Mouse (Mus musculus): ENCODE measurements around the gene Rere. TPM values are rescaled to one million over a fixed set of nuclear protein-coding genes. Genes with fewer than 3 reads are reported as not detected.

Gene Rere
- polyA plus RNA-seq, 2 experiments = 28.5 to 43.3 TPM

DNA sequence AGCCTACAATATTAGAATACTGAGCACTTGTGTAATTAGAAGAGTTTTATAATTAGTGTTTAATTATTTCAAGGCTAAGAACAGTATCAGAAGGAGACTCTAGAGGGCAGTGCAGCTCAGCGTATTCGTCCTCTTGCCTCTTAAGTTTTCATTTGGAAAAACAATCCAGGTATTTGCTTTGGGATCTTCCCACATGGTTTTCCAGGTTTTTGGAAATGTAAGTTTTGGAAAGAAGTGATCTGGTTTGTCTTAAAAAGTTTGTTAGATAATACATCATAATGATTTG lies 65.9 kb downstream of the Rere start:
- DNase-seq (ENCODE audit: low spot score) (peak; percentile 75), ATAC-seq (ENCODE audit: low FRiP score, low read depth) (no peak)
- TF ChIP-seq POLR2A (IDR thresholded peaks at IDR 0.05; ENCODE audit: borderline replicate concordance, extremely low read depth, insufficient read depth, insufficient read length) = no peak
- Histone ChIP-seq H3K36me3 (ENCODE audit: control insufficient read depth, insufficient read depth, low read length) (no peaks in the 10 kb centered on the region), H3K4me3 (replicated peaks; ENCODE audit: low read length) (no peak overlapping the region), H3K9ac (ENCODE audit: low read depth, low read length, severe bottlenecking) (no peak overlapping the region), H3K4me1 (ENCODE audit: control insufficient read depth, insufficient read depth, low read length) (peaks cover 7% of the 10 kb centered on the region), H3K4me2 (replicated peaks; ENCODE audit: low read depth, low read length, severe bottlenecking) (no peak overlapping the region), H3K27me3 (ENCODE audit: control insufficient read depth, insufficient read depth, low read length) (no peaks in the 10 kb centered on the region), H3K27ac (replicated peaks; ENCODE audit: low read depth, low read length) (no peak overlapping the region), H3K9me3 (ENCODE audit: control insufficient read depth, low read length) (no peaks in the 10 kb centered on the region)
- WGBS = 14% methylated on average over 2 of the region's 2 CpGs

DNA sequence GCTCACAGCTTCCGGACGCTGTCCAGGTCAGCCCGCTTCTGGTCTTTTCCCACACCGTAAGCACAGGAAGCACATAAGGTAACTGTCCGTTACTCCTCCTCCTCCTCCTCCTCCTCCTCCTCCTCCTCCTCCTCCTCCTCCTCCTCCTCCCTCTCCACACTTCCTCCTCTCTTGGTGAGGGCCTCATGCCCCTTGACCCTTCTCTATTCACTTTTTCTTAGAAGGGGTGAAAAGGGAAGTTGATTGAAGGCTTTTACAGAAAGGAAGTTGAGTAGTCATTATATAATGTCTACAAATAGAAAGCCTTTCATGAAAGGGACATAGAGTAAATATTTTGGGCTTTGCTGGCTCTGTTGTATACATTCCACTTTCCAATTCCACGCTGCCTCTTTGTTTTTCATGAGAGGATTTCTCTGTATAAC lies 68.2 kb downstream of the Rere start:
- ATAC-seq (ENCODE audit: low FRiP score, low read depth) (no peak), DNase-seq (ENCODE audit: low spot score) (no peak)
- H3K9me3 ChIP-seq (ENCODE audit: control insufficient read depth, low read length) = no peaks in the 10 kb centered on the region
- H3K4me1 ChIP-seq (ENCODE audit: control insufficient read depth, insufficient read depth, low read length) = peaks cover 7% of the 10 kb centered on the region
- 73% methylated on average over 6 of the region's 6 CpGs for WGBS
- no peak overlapping the region for H3K4me3 ChIP-seq (replicated peaks; ENCODE audit: low read length)
- TF ChIP-seq POLR2A (IDR thresholded peaks at IDR 0.05; ENCODE audit: borderline replicate concordance, extremely low read depth, insufficient read depth, insufficient read length) = no peak
- no peak overlapping the region for H3K4me2 ChIP-seq (replicated peaks; ENCODE audit: low read depth, low read length, severe bottlenecking)
- H3K27me3 ChIP-seq (ENCODE audit: control insufficient read depth, insufficient read depth, low read length) = no peaks in the 10 kb centered on the region
- no peak overlapping the region for H3K9ac ChIP-seq (ENCODE audit: low read depth, low read length, severe bottlenecking)
- no peak overlapping the region for H3K27ac ChIP-seq (replicated peaks; ENCODE audit: low read depth, low read length)
- no peaks in the 10 kb centered on the region for H3K36me3 ChIP-seq (ENCODE audit: control insufficient read depth, insufficient read depth, low read length)

DNA sequence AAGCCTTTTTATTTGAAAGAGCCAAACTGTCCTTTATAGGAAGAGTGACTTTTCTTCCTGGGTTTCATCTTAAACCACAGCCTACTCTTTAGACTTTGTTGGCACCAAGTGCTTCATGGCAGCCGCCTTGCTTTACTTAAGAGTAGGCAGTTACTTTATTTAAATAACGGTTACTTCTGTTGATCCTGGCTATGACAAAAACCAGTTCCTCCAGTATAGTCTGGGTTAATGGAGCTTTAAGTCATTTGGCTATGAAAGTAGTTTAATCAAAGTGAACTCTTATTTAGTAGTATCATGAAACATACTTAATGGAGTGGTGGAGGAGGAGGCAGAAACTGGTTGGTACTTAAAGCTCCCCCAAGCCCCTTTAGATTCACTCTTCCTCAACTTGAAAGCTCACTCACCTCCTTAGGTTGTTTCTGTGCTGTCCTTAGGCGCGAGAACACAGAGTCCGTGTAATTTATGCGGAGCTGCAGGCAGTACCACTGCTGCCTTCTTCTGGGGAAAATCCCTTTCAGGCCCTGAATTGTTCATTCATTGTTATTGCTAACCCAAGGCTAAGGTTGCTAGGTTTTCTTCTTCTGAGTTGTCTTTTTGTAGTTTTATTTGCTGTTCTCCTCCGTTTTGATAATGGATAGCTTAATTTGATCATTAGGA lies 70.1 kb downstream of the Rere start:
- H3K27me3 ChIP-seq (ENCODE audit: control insufficient read depth, insufficient read depth, low read length) = no peaks in the 10 kb centered on the region

DNA sequence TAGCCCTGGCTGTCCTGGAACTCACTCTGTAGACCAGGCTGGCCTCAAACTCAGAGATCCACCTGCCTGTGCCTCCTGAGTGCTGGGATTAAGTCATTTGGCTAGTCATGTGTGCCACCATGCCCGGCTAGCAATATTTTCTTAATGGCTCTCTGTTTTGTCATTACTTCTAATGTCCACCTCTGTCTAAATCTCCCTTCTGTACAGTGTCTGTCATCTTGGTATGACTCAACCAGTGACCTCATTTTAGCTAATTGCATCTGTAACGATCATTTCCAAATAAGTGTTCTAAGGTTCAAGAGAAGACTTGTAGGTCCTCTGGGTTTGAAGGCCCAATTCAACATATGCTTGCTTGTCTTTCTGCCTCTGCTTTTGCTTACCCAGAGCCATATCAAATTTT lies 71.3 kb downstream of the Rere start:
- H3K27me3 ChIP-seq (ENCODE audit: control insufficient read depth, insufficient read depth, low read length) = no peaks in the 10 kb centered on the region
- no peaks in the 10 kb centered on the region for H3K36me3 ChIP-seq (ENCODE audit: control insufficient read depth, insufficient read depth, low read length)
- H3K4me1 ChIP-seq (ENCODE audit: control insufficient read depth, insufficient read depth, low read length) = peaks cover under 1% of the 10 kb centered on the region; the same call in 1 of the 2 replicates
- H3K9me3 ChIP-seq (ENCODE audit: control insufficient read depth, low read length) = no peaks in the 10 kb centered on the region
- no peak for DNase-seq (ENCODE audit: low spot score)
- H3K4me3 ChIP-seq (replicated peaks; ENCODE audit: low read length) = no peak overlapping the region
- 79% methylated on average over 2 of the region's 2 CpGs for WGBS
- no peak for ATAC-seq (ENCODE audit: low FRiP score, low read depth)
- no peak overlapping the region for H3K9ac ChIP-seq (ENCODE audit: low read depth, low read length, severe bottlenecking)
- no peak for TF ChIP-seq POLR2A (IDR thresholded peaks at IDR 0.05; ENCODE audit: borderline replicate concordance, extremely low read depth, insufficient read depth, insufficient read length)
- no peak overlapping the region for H3K4me2 ChIP-seq (replicated peaks; ENCODE audit: low read depth, low read length, severe bottlenecking)
- no peak overlapping the region for H3K27ac ChIP-seq (replicated peaks; ENCODE audit: low read depth, low read length)

More for the DNA sequence above, 70.1 kb downstream of the Rere start:
- Histone ChIP-seq H3K36me3 (ENCODE audit: control insufficient read depth, insufficient read depth, low read length) (no peaks in the 10 kb centered on the region), H3K27ac (replicated peaks; ENCODE audit: low read depth, low read length) (no peak overlapping the region), H3K4me2 (replicated peaks; ENCODE audit: low read depth, low read length, severe bottlenecking) (no peak overlapping the region), H3K4me1 (ENCODE audit: control insufficient read depth, insufficient read depth, low read length) (peaks cover 7% of the 10 kb centered on the region), H3K4me3 (replicated peaks; ENCODE audit: low read length) (no peak overlapping the region), H3K9ac (ENCODE audit: low read depth, low read length, severe bottlenecking) (no peak overlapping the region), H3K9me3 (ENCODE audit: control insufficient read depth, low read length) (no peaks in the 10 kb centered on the region)
- DNase-seq (ENCODE audit: low spot score) (no peak), ATAC-seq (ENCODE audit: low FRiP score, low read depth) (no peak)
- WGBS = 52% methylated on average over 7 of the region's 7 CpGs
- no peak for TF ChIP-seq POLR2A (IDR thresholded peaks at IDR 0.05; ENCODE audit: borderline replicate concordance, extremely low read depth, insufficient read depth, insufficient read length)

DNA sequence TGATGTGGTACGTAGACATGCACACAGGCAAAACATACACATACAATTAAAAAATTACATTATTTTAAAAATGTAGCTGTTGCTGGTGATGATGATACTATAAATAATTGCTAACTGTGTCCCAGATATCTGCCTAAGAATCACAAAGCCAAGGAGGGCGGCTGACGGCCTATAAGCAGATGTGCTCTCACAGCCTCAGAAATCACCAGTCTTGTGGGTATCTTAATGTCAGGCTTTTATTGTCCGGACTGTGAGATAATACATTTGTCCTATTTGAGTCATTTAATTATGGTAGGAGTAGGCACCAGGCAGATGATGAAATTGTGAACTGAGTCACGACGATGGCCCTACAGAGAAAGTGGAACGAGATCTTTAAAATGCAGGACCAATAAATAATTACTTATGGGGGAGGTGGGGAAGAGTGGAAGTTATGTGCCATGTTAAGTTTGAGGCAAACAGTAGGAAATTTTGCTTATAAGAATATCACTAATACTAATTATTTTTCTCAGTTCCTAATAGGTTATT lies 72.0 kb downstream of the Rere start:
- Histone ChIP-seq H3K4me3 (replicated peaks; ENCODE audit: low read length) (no peak overlapping the region), H3K9ac (ENCODE audit: low read depth, low read length, severe bottlenecking) (no peak overlapping the region), H3K9me3 (ENCODE audit: control insufficient read depth, low read length) (no peaks in the 10 kb centered on the region), H3K4me2 (replicated peaks; ENCODE audit: low read depth, low read length, severe bottlenecking) (no peak overlapping the region), H3K36me3 (ENCODE audit: control insufficient read depth, insufficient read depth, low read length) (no peaks in the 10 kb centered on the region), H3K27ac (replicated peaks; ENCODE audit: low read depth, low read length) (no peak overlapping the region), H3K27me3 (ENCODE audit: control insufficient read depth, insufficient read depth, low read length) (no peaks in the 10 kb centered on the region), H3K4me1 (ENCODE audit: control insufficient read depth, insufficient read depth, low read length) (no peaks in the 10 kb centered on the region)
- DNase-seq (ENCODE audit: low spot score) (no peak), ATAC-seq (ENCODE audit: low FRiP score, low read depth) (no peak)
- 90% methylated on average over 7 of the region's 7 CpGs for WGBS
- TF ChIP-seq POLR2A (IDR thresholded peaks at IDR 0.05; ENCODE audit: borderline replicate concordance, extremely low read depth, insufficient read depth, insufficient read length) = no peak
